Mouse (Mus musculus) naive thymus-derived CD4-positive, alpha-beta T cell, adult 2 months (primary cell): ENCODE results near the gene Sprr4.
"Not testable (repeated sequence)": the region's sequence is repeated elsewhere in the genome, so short reads cannot be mapped to it uniquely, and the experiment has no call there.

Experiments
- DNase-seq: peaks from one replicate; pipeline ENCODE4 v3.0.0-alpha.2; 2011; ENCODE audit warnings: low read depth

Gene Sprr4

DNA sequence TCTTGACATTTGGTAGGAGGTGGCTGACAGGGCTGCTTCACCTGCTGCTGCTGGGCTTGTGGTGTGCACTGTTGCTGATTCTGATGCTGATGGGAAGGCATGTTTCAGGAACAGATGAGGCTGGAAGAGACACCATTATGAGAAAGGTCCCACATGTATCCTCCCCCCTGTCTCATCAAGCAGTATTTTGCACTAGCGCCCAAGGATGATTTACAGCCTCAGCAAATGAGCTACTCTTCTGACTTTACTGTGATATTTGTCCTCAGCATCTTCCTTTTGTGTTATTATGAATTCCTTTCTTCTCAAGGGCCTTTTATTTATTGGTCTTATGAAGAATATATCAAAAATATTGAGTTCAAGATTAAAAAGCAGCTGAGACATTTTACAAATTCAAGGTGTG is at the start of gene Sprr4:
TSS of gene Sprr4 (minus strand) at position 101 of the 400 bp plus-strand sequence.
- no peak for DNase-seq

DNA sequence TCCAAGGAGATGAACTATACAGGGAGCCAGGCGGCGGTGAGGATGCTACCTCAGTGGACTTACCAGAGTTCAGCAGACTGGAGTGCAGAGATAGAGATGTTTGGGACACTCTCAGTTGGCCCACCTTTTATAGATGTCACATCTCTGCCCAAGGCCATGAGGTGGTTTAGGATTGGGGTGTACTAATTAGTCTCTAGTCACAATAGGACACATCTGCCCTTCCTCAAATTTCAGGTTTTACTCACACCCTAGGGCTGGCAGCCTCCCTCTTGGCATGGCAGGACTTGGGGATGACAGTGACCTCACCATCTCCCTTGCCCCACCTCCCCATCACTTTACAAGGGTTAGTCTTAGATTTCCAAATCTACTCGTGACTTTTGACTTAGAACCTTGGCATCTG is 34.1 kb upstream of the Sprr4 start, which contains the start of gene 2310046K23Rik:
TSS of gene 2310046K23Rik (minus strand) at position 101 of the 400 bp plus-strand sequence.
- no peak for DNase-seq

DNA sequence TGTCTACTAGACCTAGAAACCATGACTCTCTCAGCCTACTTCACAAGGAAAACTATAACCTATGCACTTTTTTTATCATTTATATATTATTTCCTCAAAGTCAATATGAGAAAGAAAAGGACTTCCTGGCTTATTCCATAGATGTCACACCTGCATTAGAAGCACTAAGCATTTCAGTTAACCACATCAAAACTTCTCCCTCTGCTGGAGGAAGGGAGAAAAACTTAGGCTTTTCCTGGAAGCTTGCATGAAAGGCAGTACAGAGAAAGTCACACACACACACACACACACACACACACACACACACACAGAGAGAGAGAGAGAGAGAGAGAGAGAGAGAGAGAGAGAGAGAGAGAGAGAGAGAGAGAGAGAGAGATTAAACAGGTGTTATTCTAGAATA is 12.0 kb upstream of the Sprr4 start:
- no peak for DNase-seq

DNA sequence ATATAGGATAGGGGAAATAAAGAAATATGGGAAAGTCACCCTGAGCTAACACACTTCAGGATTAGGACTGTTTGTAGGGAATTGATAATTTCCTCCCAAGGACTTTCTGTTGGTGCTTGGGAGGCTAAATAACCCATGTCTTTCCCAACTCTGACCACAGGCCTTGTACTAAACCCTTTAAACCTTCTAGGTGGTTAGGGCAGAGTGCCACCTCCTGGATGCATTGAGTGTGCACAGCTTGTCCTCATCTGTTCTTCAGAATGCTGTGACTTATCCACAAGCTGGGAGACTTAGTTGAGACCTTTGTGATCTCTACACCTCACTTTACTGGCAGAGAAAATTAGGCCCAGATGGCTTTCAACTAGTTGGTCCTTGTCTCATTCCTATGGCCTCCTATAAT is 10.5 kb upstream of the Sprr4 start:
- DNase-seq = no peak

DNA sequence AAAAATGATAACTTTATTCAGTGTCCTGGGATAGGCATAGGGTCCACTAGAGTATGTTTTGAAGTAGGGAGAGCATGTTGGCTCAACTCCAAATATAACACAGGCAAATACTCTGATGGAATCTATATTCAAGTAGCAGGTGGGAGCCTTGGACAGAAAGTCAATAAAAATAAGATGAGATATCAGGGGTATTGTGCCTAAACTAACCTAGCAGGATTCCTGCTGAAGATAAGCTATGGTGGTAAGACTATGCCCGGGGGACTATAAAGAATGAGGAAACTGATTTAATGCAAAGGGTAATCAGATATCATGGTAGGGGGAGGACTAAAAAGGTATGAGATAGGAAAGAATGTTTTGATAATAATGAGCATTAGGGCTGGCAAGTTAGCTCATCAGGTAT is 7.9 kb upstream of the Sprr4 start:
- no peak for DNase-seq

DNA sequence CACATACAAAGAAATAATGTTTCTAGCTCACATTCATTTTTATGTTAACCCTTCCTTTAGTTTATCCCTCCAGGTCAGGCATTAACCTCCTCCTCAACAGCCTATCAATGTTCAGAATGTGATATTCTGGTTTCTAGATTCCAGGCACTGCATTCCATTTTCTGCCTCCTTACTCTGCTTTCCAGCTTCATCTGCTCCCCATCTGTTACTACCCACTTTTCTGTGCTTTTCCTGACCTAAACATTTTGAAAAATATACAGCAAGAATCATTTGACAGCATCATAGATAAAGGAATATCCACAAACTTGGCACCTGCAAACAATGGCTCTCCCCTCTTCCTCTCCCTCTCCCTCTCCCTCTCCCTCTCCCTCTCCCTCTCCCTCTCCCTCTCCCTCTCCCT is 3.2 kb upstream of the Sprr4 start:
- DNase-seq = no peak

DNA sequence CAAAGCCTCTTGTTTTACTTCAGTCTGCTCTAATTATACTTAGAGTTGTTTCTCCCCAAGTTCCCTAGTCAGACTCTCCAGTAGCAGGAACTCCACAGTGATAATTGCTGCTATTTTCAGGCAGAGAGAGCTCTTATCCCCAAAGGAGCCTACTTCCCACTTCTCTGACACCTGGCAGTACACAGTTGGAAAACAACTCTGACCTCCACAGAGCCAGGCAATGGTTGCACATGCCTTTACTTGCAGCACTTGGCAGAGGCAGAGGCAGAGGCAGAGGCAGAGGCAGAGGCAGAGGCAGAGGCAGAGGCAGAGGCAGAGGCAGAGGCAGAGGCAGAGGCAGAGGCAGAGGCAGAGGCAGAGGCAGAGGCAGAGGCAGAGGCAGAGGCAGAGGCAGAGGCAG is 10.0 kb downstream of the Sprr4 start:
- DNase-seq = not testable (repeated sequence)

DNA sequence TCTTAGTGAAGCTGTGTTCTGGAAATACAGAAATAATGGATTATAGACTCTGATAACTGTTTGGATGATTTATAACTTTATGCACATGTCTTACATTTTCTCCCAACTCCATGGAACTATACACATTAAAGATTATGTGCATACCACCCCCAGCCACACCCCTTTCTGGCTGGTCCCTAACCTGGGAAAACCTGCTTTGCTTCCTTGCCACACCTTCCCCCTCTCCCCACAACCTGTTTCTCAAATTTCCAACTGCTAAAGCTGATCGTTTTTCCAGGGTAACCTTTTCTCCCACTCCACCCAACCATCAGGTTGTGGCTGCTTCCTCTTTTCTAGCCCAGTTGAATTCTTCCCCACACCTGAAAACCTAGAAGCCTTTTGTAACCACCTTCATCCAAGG is 14.0 kb downstream of the Sprr4 start:
- no peak for DNase-seq

DNA sequence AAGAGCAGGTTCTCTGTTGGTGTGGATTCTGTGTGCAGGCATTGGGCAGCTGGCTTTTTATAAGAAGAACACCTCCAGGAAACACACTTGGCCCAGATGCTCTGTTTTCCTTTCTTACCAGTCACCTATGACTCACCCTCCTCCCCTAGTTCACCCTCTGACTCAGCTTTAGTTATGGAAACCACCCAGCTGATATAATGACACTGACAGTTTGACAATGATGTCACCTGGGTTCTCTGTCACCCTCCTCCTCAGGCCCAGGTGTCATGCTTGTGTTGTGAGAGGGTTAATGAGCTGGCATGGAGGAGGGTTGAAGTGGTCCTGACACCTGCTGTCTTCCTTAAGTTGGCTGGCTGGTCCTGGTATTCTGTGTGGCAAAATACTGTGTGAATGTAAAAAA is 14.4 kb downstream of the Sprr4 start, which contains the start of gene Sprr1a:
TSS of gene Sprr1a (minus strand) at position 33 of the 400 bp plus-strand sequence.
- DNase-seq = no peak

DNA sequence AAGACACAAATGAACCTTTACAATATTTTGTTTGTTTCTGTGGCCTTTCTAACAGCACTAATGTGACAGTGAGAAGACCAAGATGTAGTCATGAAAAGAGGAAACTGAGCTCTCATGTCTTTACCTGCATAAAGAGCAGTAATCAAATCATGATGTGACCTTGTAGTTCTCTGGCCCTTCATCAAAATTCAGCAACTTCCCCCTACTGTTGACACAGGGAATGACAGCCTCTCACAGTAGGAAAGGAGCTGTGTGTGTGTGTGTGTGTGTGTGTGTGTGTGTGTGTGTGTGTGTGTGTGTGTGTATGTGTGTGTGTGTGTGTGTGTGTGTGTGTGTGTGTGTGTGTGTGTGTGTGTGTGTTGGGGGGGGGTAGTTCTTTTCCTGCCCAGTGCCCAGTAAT is 19.0 kb downstream of the Sprr4 start:
- not testable (repeated sequence) for DNase-seq

DNA sequence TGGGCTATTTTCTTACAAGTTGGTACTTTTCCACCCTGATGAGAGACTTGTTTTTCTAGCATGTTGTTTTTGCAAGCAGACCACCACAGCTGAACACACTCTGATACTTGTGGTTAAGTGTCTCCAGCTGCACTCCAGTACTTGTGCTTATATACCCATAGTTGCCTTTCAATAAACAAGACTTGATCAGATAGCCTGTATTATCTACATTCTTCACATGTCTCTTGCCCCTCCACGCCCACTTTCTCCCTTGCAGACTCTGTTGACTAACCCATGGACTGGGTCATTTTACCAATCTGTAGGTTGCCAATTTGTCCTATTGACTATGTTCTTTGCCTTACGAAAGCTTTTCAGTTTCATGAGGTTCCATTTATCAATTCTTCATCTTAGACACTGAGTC is 30.2 kb downstream of the Sprr4 start:
- DNase-seq = no peak

DNA sequence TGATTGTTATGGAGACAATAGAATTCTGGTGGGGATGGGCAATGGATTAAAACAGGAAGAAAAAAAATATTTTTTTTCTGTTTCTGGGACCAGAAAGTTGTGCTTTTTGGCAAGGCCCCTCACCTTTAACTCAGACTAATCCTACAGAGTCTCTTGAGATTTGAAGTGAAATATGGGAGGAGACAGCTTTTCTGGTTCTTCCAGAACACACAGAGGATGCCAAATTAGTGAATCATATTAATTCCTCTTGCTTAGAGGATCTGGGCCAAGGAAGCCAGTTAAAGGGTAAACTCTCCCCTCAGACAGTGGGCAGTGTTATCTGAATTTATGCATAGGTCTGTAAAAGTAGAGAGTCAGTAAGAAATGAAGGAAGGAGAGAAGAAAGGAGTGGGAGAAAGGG is 32.9 kb downstream of the Sprr4 start:
- DNase-seq = no peak

DNA sequence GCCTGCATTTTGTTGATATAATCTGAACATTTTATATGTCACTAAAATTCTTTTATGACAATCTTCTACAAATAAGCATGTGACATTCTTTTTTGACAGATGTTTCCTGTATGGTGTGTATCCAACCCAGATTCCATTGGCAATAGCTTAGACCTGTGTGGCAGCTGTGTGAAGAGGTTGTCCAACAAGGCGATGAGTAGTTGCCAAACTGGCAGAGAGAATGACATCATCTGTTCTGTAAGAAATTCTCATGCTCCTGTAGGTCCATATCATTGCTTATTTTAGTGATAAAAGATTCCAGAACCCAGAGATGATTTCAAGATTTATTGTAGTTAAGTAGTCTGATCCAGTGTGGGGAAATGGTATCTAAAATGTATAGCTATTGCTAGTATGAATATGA is 33.7 kb downstream of the Sprr4 start:
- DNase-seq = no peak

DNA sequence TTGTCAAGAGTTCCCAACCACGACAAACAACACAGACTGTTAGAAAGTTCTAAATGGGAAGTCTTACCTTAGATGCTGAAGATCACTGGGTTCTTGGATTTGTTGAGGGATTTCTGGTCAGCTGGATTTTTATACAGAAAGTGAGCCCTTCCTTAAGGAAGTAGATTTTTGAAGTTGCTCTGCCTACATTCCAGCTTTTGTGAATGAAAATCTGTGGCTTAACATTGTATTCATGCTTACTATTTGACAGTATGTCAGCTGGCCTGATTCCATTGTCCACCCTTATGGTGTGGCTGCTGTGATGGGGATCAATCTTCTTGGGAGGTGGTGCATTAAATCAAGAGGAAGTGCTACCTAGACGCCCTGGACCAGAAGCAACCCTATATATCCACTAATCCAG is 41.7 kb downstream of the Sprr4 start, which contains the start of gene Sprr3:
TSS of gene Sprr3 (minus strand) at position 101 of the 400 bp plus-strand sequence.
- DNase-seq = no peak

DNA sequence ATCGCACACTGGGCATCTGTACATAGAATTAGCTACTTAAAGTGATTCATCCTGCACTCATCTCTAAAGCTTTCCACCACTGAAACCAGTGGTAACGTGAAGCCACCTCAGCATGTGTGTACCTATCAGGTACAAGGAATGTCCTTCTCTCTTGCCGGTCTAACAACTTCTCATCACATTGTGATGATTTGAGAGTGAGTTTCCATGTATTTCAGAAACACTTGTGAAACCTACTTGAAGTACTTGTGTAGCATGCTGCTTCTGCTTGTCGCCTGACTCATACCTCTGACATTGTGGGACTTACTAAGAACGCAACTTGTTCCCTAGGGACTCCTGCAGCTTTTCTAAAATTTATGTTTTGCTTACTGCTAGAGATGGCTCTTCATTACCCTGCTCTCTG is 45.1 kb downstream of the Sprr4 start:
- no peak for DNase-seq
